Mouse (Mus musculus) MEL-GATA-1-ER (cell line): ENCODE measurements around the gene Olfr295.

Source experiments
- DNase-seq: peaks from one replicate; pipeline ENCODE4 v3.0.0-alpha.2; 2012; ENCODE audit warnings: low read depth; ENCODE audit errors: extremely low read depth

The Olfr295 gene

DNA sequence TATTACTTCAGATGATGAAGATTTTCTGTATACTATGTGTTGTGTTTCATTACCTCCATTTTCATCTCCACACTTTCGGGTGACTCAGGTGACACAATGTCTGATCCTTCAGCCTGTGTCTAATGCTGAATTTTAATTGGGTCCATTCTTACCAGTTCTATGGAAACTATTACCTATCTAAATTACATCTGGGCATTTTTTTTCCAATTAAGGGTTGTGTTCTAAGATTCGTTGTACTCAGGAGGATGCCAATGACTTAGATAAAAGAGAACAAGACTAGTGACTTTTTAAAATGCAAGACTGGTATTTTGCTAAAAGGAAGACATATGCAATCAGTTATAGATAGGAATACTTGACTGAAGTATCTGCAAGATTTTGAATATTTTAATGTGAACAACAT lies at the start of gene Olfr295:
Gene Olfr295, plus strand, starts transcription at position 301 of the 400 bp plus-strand sequence.
- no peak for DNase-seq

DNA sequence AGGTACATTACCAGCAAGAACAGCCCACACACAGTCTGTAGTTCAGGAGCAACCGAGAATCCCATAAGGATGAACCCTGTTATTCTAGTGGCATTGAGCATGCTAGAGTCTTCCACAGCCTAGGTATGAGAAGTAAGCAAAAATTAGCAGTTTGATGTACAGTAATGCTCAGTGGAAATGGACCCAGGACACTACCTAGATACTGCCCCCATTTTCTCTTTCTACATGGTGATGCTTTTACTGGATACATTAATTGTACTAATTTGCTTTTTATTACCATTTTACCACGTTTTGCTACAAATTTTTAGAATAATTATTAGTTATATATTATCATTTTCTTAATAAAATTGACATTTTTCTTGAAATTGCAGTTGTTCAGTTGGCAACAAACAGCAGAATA lies 32.9 kb downstream of the Olfr295 start, which contains the start of gene Olfr294:
Gene Olfr294, minus strand, starts transcription at position 101 of the 400 bp plus-strand sequence.
- no peak for DNase-seq
